Mouse (Mus musculus) stomach, embryonic 14.5 days (tissue): Measurements from ENCODE around the gene Prrx2. TPM values are rescaled to one million over a fixed set of nuclear protein-coding genes. Genes with fewer than 3 reads are reported as not detected.

Experiments used
- ATAC-seq: fragments of 200-750 bp; cut with Nextera tagmentation; 2 replicates; pipeline ENCODE4 v1.8.0; 2017; ENCODE audit warnings: low read depth, moderate TSS enrichment; ENCODE audit not compliant: insufficient number of reproducible peaks, insufficient read depth, low FRiP score
- H3K27ac ChIP-seq: fragments of 300-500 bp; sonication (generic); 2 replicates; pipeline ENCODE4 v1.5.1; 2014; ENCODE audit warnings: mild to moderate bottlenecking, low read length, moderate library complexity, mixed read lengths
- H3K27me3 ChIP-seq: fragments of 300-500 bp; sonication (generic); 2 replicates; pipeline ENCODE4 v1.6.1; 2014; ENCODE audit warnings: low read length, control low read depth, mixed read lengths; ENCODE audit not compliant: control insufficient read depth, insufficient read depth
- H3K36me3 ChIP-seq: fragments of 300-500 bp; sonication (generic); 2 replicates; pipeline ENCODE4 v1.6.1; 2014; ENCODE audit warnings: mild to moderate bottlenecking, control low read depth, low read length, moderate library complexity, mixed read lengths; ENCODE audit not compliant: control insufficient read depth, insufficient read depth
- H3K4me1 ChIP-seq: fragments of 300-500 bp; sonication (generic); 2 replicates; pipeline ENCODE4 v1.6.1; 2014; ENCODE audit warnings: low read length, control low read depth, mixed read lengths; ENCODE audit not compliant: control insufficient read depth, insufficient read depth
- H3K4me2 ChIP-seq: fragments of 300-500 bp; sonication (generic); replicated peaks from 2 replicates; pipeline ENCODE4 v1.6.1; 2014; ENCODE audit warnings: low read depth, low read length, control low read depth
- H3K4me3 ChIP-seq: fragments of 300-500 bp; sonication (generic); 2 replicates; pipeline ENCODE4 v1.5.1; 2014; ENCODE audit warnings: low read depth, low read length, control low read depth
- H3K9ac ChIP-seq: fragments of 300-500 bp; sonication (generic); replicated peaks from 2 replicates; pipeline ENCODE4 v1.6.1; 2014; ENCODE audit warnings: low read depth, mild to moderate bottlenecking, control low read depth, low read length, moderate library complexity, mixed read lengths
- H3K9me3 ChIP-seq: fragments of 300-500 bp; sonication (generic); 2 replicates; pipeline ENCODE4 v1.6.1; 2016; ENCODE audit warnings: low read depth, low read length, control low read depth; ENCODE audit not compliant: control insufficient read depth
- WGBS: fragments of 180-500 bp; shearing (Covaris S2); extraction: QIAGEN DNeasy Blood & Tissue Kit; methylation state at CpG from one replicate; pipeline ENCODE4 v1.1.7; 2014; 5-methylcytosine and 5-hydroxymethylcytosine counted together
- polyA plus RNA-seq: library from polyadenylated mRNA; unstranded; fragments of >200 nt; fragmentation: Nextera tagmentation; extraction: Ambion mirVana; gene quantifications from 2 replicates; pipeline ENCODE4 v1.2.1, GENCODE M21; 2014

Gene Prrx2
- polyA plus RNA-seq, 1 experiment from 2014 or later, result 8.9 TPM

GRCm38 (mm10) chr2:30902726-30903722 lies 68.3 kb downstream of the Prrx2 start:
- peak; percentile 75; the same call in 1 of the 2 replicates for ATAC-seq
- Histone ChIP-seq H3K9me3 (no peaks in the 10 kb centered on the region), H3K36me3 (no peaks in the 10 kb centered on the region), H3K27ac (no peak overlapping the region), H3K4me1 (peaks cover 8% of the 10 kb centered on the region; the same call in 1 of the 2 replicates), H3K27me3 (no peaks in the 10 kb centered on the region), H3K9ac (peak overlapping the region; percentile 21; the same call in 1 of the 2 replicates), H3K4me3 (peak overlapping the region; percentile 36), H3K4me2 (peak overlapping the region; percentile 75)
- WGBS, result 9% methylated on average over 33 of the region's 37 CpGs

- Histone ChIP-seq H3K9me3 (no peaks in the 10 kb centered on the region), H3K4me1 (peaks cover 8% of the 10 kb centered on the region; the same call in 1 of the 2 replicates), H3K4me3 (no peak overlapping the region), H3K27ac (no peak overlapping the region), H3K27me3 (no peaks in the 10 kb centered on the region), H3K9ac (no peak overlapping the region), H3K4me2 (no peak overlapping the region), H3K36me3 (no peaks in the 10 kb centered on the region)
- ATAC-seq, result no peak
- 77% methylated on average over 6 of the region's 6 CpGs for WGBS
Observed at GRCm38 (mm10) chr2:30904231-30904630, 69.5 kb downstream of the Prrx2 start.

- Histone ChIP-seq H3K36me3 (no peaks in the 10 kb centered on the region), H3K9me3 (no peaks in the 10 kb centered on the region), H3K27ac (no peak overlapping the region), H3K9ac (no peak overlapping the region), H3K4me1 (peaks cover 8% of the 10 kb centered on the region; the same call in 1 of the 2 replicates), H3K4me2 (no peak overlapping the region), H3K27me3 (no peaks in the 10 kb centered on the region), H3K4me3 (no peak overlapping the region)
- ATAC-seq, result no peak
- 59% methylated on average over 7 of the region's 7 CpGs for WGBS
Observed at GRCm38 (mm10) chr2:30904991-30905390, 70.2 kb downstream of the Prrx2 start.

GRCm38 (mm10) chr2:30905906-30906305 lies 71.1 kb downstream of the Prrx2 start:
- 61% methylated on average over 8 of the region's 8 CpGs for WGBS

GRCm38 (mm10) chr2:30906641-30907040 lies 71.9 kb downstream of the Prrx2 start:
- no peak overlapping the region for H3K4me2 ChIP-seq
- H3K27ac ChIP-seq, result no peak overlapping the region
- H3K9ac ChIP-seq, result no peak overlapping the region
- H3K36me3 ChIP-seq, result no peaks in the 10 kb centered on the region
- no peak overlapping the region for H3K4me3 ChIP-seq
- H3K4me1 ChIP-seq, result peaks cover 8% of the 10 kb centered on the region; the same call in 1 of the 2 replicates
- no peaks in the 10 kb centered on the region for H3K27me3 ChIP-seq
- no peaks in the 10 kb centered on the region for H3K9me3 ChIP-seq
- ATAC-seq, result no peak
- 68% methylated on average over 4 of the region's 4 CpGs for WGBS

More at GRCm38 (mm10) chr2:30905906-30906305, 71.1 kb downstream of the Prrx2 start:
- ATAC-seq, result no peak
- H3K27ac ChIP-seq, result no peak overlapping the region
- no peaks in the 10 kb centered on the region for H3K9me3 ChIP-seq
- H3K9ac ChIP-seq, result no peak overlapping the region
- H3K27me3 ChIP-seq, result no peaks in the 10 kb centered on the region
- H3K4me3 ChIP-seq, result no peak overlapping the region
- no peaks in the 10 kb centered on the region for H3K36me3 ChIP-seq
- H3K4me1 ChIP-seq, result peaks cover 8% of the 10 kb centered on the region; the same call in 1 of the 2 replicates
- no peak overlapping the region for H3K4me2 ChIP-seq

GRCm38 (mm10) chr2:30912291-30912773 lies 77.6 kb downstream of the Prrx2 start:
- Histone ChIP-seq H3K4me3 (no peak overlapping the region), H3K9ac (no peak overlapping the region), H3K4me2 (no peak overlapping the region), H3K9me3 (no peaks in the 10 kb centered on the region), H3K27me3 (no peaks in the 10 kb centered on the region), H3K4me1 (no peaks in the 10 kb centered on the region), H3K36me3 (no peaks in the 10 kb centered on the region), H3K27ac (no peak overlapping the region)
- no peak for ATAC-seq
- 30% methylated on average over 4 of the region's 4 CpGs for WGBS

- WGBS, result 87% methylated on average over 8 of the region's 8 CpGs
- H3K9ac ChIP-seq, result no peak overlapping the region
- no peak overlapping the region for H3K4me2 ChIP-seq
- no peaks in the 10 kb centered on the region for H3K27me3 ChIP-seq
- H3K27ac ChIP-seq, result no peak overlapping the region
- H3K4me3 ChIP-seq, result no peak overlapping the region
- no peak for ATAC-seq
- H3K4me1 ChIP-seq, result no peaks in the 10 kb centered on the region
- H3K36me3 ChIP-seq, result no peaks in the 10 kb centered on the region
- no peaks in the 10 kb centered on the region for H3K9me3 ChIP-seq
Observed at GRCm38 (mm10) chr2:30913022-30913421, 78.2 kb downstream of the Prrx2 start.

GRCm38 (mm10) chr2:30914836-30915235 lies 80.1 kb downstream of the Prrx2 start:
- Histone ChIP-seq H3K9me3 (no peaks in the 10 kb centered on the region), H3K36me3 (no peaks in the 10 kb centered on the region), H3K4me1 (0 out of 2 replicates have a peak, but pooled peaks cover 3% of the 10 kb centered on the region), H3K27ac (no peak overlapping the region), H3K27me3 (no peaks in the 10 kb centered on the region), H3K4me2 (no peak overlapping the region), H3K9ac (no peak overlapping the region), H3K4me3 (no peak overlapping the region)
- ATAC-seq, result no peak
- 69% methylated on average over 3 of the region's 3 CpGs for WGBS
